Mouse (Mus musculus) olfactory bulb, adult 2 months (tissue): ENCODE measurements around the gene Alox12. TPM values are rescaled to one million over a fixed set of nuclear protein-coding genes. Genes with fewer than 3 reads are reported as not detected.

Experiments
- H3K27ac ChIP-seq: fragments of 200-500 bp; 2 replicates; pipeline ENCODE4 v1.5.1; 2012; ENCODE audit warnings: low read depth, low read length; ENCODE audit not compliant: insufficient read depth
- H3K4me1 ChIP-seq: fragments of 200-500 bp; 2 replicates; pipeline ENCODE4 v1.6.1; 2012; ENCODE audit warnings: low read length; ENCODE audit not compliant: control insufficient read depth, insufficient read depth
- H3K4me3 ChIP-seq: fragments of 200-500 bp; 2 replicates; pipeline ENCODE4 v1.5.1; 2012; ENCODE audit warnings: mild to moderate bottlenecking, low read depth, low read length, moderate library complexity; ENCODE audit not compliant: insufficient read depth
- CTCF ChIP-seq: fragments of 200-500 bp; IDR thresholded peaks from 2 replicates; pipeline ENCODE4 v1.5.1; 2012; ENCODE audit warnings: low read depth, mild to moderate bottlenecking, low read length, moderate library complexity; ENCODE audit not compliant: insufficient read depth
- POLR2A ChIP-seq: fragments of 200-500 bp; IDR thresholded peaks from 2 replicates; pipeline ENCODE4 v1.6.1; 2012; ENCODE audit warnings: mild to moderate bottlenecking, low read depth, low read length, moderate library complexity; ENCODE audit not compliant: insufficient read depth
- WGBS: fragments of 180-500 bp; shearing (Covaris S2); methylation state at CpG from one replicate; pipeline ENCODE4 v1.1.7; 2018; 5-methylcytosine and 5-hydroxymethylcytosine counted together
- polyA plus RNA-seq: library from polyadenylated mRNA; stranded (reverse); fragments of >200 nt; gene quantifications from 2 replicates; pipeline ENCODE4 v1.2.4, GENCODE M21; 2012; ENCODE audit warnings: low replicate concordance; ENCODE audit not compliant: missing spikeins, insufficient read depth, insufficient read length

Alox12 gene
- polyA plus RNA-seq, 1 experiment: not detected

DNA sequence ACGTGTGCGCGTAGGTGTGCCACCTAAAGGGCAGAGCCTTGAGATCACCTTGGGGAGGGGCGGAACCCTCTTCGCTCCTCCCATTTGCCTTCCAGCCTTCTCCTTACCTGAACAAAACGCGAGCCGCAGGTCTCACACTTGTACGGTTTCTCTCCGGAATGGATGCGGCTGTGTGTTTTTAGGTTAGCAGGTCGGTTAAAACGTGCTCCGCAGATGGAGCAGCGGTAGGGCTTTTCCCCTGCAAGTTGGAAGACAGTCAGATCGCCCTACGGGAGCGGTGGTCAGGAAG lies 28.6 kb downstream of the Alox12 start:
- no peak for TF ChIP-seq POLR2A
- TF ChIP-seq CTCF: no peak
- H3K27ac ChIP-seq: no peak overlapping the region
- 21% methylated on average over 18 of the region's 18 CpGs for WGBS
- H3K4me1 ChIP-seq: peaks cover 28% of the 10 kb centered on the region
- no peak overlapping the region for H3K4me3 ChIP-seq

DNA sequence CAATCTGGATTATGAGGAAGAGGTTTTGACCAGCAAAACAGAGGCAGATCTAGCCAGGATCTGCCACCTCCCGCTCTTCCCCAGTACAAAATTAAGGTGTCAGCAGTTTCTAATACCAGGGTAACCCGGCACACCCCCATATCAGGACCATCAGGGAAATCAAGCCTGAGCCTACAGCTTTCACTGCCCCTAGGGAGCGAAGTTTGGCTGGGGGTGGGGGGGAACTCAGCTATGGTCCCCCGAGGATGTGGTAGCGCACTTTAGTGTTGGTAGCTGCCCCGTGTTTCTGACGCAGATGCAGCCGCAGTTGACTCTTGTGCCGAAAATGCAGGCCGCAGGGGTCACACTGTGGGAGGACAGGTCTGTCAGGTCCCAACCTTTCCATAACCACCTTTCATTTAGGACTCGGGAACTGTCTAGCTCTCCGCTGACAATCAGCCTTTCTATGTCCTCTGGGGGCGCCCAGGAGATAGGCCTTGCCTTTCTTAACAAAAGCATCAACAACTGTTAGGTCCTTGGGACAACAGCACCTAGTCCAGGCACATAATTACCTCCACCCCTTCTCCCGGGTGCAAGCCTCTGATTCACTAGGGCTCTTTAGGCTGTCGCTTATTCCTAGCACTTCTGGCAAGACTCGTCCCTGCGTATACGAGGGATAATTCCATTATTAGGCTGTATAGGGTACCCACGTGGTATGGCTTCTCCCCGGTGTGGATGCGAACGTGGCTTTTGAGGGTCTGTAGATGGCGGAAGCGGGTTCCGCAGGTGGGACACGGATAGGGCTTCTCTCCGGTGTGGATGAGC lies 29.2 kb downstream of the Alox12 start:
- Histone ChIP-seq H3K4me3 (no peak overlapping the region), H3K27ac (no peak overlapping the region), H3K4me1 (peaks cover 28% of the 10 kb centered on the region)
- WGBS: 47% methylated on average over 27 of the region's 27 CpGs
- TF ChIP-seq CTCF: no peak
- TF ChIP-seq POLR2A: no peak

DNA sequence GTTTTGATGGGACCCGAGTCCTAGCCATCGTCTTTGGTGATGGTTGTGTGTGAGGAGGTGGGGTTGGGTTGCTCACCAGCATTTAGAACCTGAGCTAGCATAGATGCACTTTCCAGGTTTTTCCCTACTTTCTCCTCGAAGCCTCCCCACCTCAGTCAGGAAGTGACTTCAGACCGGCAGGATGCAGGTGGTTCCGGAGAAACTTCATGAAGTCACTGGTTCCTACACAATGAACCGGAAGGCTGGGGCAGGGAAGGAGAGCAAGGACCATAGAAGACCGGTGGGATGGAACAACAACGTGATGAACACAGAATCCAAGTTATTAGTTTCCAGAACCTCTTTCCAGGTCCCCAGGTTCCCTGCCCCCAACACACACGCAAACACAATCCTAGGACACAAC lies 31.4 kb downstream of the Alox12 start:
- WGBS: 95% methylated on average over 9 of the region's 9 CpGs
- Histone ChIP-seq H3K4me1 (peaks cover 24% of the 10 kb centered on the region), H3K27ac (no peak overlapping the region), H3K4me3 (no peak overlapping the region)
- TF ChIP-seq POLR2A (no peak), CTCF (no peak)

DNA sequence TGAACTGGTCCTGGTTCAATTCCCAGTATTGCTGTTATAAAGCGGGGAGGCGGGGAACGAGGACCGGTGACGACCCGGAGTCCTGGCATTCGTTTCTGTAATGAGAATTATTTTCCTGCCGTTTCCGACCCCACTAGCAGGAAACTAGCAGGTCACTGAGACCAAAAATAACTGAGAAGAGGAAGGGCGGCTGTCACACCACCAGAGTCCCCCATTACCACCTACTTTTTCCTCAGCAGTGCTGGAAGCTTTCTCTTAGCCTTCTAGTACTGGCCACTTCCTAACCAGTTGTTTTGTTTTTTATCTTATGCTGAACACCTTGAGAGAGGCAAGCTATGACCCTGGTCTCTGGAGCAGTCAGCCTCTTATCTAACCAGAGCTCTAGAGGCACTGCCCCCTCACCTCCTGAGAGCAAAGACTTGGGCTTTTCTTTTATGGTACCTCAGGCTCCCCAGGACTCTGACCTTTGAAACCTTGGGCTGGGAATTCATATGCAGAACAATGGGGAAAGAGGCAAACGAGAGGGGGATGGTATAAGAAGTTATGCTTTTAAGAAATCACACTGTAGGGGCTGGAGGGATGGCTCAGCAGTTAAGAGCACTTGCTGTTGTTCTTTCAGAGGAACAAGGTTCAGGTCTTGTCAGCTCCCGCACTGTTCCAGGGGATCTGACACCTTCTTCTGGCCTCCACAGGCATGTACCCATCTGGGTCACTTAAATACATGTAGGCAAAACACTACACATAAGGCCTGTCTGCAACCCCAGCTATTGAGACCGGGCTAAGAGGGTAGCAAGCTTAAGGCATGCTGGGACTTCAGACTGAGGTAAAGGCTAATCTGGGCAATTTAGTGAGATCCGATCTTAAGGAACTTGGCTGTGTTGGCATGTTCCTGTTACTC lies 33.3 kb downstream of the Alox12 start:
- TF ChIP-seq POLR2A (no peak), CTCF (no peak)
- H3K4me1 ChIP-seq: peaks cover 25% of the 10 kb centered on the region
- peak overlapping the region; percentile 67 for H3K4me3 ChIP-seq
- WGBS: 16% methylated on average over 14 of the region's 14 CpGs
- peak overlapping the region; percentile 72 for H3K27ac ChIP-seq

DNA sequence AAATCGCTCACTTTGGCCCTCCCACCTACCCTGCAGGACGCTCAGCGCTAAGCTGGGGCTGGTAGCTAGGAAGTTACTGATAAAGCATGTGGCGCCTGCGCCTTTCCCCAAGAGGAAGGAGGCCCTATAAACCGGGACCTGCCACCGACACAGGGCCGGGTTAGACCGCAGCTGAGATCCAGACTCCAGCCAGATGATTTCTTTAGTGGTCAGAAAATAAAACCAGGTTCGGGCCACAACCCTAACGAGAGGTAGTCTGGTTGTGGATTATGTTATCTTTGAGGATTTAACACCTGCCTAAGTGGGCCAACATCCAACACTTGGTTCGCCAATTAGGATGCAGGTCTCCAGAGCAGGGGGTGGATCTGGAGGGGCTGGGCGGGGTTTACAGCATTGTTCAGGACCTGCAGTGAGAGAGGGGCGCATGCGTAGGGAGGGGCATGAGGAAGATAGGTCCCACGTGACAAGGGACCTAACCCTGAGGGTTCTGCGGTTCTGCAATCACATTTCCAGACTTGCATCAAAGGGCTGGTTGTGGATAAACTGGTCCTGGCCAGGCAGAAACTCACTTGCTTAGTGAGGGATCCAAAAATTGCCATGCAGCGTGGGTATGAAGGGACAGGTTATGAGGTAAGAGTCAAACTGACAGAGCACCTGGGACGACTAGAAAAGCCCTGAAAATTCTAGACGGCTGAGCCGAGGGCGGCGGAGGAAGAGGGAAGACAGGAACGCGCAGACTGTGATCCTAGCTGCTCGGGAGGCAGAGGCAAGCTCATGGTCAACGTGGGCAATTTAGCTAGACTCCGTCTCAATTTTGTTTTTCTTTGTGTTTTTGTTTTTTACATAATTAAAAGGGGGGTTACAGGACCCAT lies 34.2 kb downstream of the Alox12 start, which contains the start of gene Slc16a13:
Slc16a13 (minus strand) TSS at position 334 of the 872 bp plus-strand sequence.
- 1% methylated on average over 28 of the region's 28 CpGs for WGBS
- Histone ChIP-seq H3K4me1 (peaks cover 18% of the 10 kb centered on the region), H3K27ac (peak within 1 kb of the TSS; percentile 72), H3K4me3 (peak within 1 kb of the TSS; percentile 67)
- TF ChIP-seq POLR2A (peak; percentile 83; the same call in 1 of the 2 replicates), CTCF (no peak)

GRCm38 (mm10) chr11:70220323-70220722 lies 34.8 kb downstream of the Alox12 start:
- Histone ChIP-seq H3K4me1 (peaks cover 18% of the 10 kb centered on the region), H3K4me3 (peak overlapping the region; percentile 67), H3K27ac (peak overlapping the region; percentile 67)
- WGBS: 2% methylated on average over 24 of the region's 24 CpGs
- TF ChIP-seq CTCF (no peak), POLR2A (no peak)

DNA sequence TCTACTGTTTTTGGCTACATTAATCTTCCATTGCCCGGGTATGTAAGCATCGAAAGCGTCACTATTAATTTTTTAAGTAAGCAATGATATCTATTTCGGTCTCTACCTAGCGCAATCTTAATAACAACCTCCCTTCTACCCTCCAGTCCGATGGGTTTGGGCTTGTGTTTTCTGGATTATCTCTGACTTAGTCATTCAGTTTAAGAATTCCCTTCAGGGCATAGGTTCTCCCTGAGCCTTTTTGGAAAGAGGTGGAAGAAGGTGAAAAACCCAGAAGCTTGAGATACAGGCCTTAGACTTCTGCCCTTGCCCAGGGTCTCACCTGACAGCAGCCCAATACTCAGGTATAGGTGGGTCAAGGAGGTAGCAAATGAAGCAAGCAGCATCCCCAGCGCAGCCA lies 35.3 kb downstream of the Alox12 start:
- no peak for TF ChIP-seq POLR2A
- no peak for TF ChIP-seq CTCF
- Histone ChIP-seq H3K4me1 (peaks cover 23% of the 10 kb centered on the region), H3K27ac (peak overlapping the region; percentile 67), H3K4me3 (peak overlapping the region; percentile 67)
- WGBS: 43% methylated on average over 7 of the region's 7 CpGs

- no peak overlapping the region for H3K27ac ChIP-seq
- WGBS: 88% methylated on average over 15 of the region's 15 CpGs
- TF ChIP-seq POLR2A (no peak), CTCF (no peak)
- peaks cover 32% of the 10 kb centered on the region for H3K4me1 ChIP-seq
- no peak overlapping the region for H3K4me3 ChIP-seq
These were observed 36.2 kb downstream of the Alox12 start for GRCm38 (mm10) chr11:70218741-70219470.
